Mouse (Mus musculus): Measurements from ENCODE around the gene Aak1.

Gene Aak1

DNA sequence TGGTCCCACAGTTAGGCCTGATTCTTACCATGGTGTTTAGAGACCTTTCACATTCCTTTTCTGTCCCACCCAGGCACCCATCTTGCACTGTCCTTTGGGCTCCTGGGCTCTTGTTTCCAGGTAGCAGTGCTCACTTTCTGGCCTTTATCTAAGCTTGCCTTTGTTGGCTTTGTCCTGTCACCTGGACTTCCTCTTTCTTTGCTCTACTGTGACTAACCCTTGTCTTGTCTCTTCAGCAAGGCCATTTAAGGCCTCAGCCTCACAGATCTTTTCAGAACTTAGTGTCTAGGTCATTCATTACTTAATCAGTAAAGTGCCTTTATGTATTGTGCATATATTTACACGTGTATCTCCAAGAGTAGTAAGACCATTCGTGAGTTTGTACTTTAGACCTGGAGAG lies 99.4 kb downstream of the Aak1 start:
- no peak for DNase-seq (ENCODE audit: extremely low read depth, insufficient read length, low spot score)

DNA sequence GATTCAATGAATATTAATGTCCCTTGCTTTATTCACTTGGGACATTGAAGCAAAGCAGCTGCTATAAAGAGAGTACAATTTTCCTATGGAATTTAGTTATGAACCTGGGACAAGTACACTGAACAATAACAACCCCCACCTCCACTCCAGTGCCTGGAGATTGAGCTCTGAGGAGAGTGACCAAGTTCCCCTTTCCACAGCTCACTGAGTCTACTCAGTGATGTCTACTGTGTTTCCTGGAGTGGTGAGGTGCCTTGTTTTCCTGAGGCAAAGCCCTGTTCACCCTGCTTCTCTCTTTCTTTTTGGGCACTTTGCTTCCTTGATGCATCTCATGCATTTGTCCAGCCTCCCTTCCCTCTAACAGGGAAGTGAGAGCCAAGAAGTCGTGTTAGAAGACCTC lies 100.8 kb downstream of the Aak1 start:
- DNase-seq (ENCODE audit: extremely low read depth, insufficient read length, low spot score) = no peak

DNA sequence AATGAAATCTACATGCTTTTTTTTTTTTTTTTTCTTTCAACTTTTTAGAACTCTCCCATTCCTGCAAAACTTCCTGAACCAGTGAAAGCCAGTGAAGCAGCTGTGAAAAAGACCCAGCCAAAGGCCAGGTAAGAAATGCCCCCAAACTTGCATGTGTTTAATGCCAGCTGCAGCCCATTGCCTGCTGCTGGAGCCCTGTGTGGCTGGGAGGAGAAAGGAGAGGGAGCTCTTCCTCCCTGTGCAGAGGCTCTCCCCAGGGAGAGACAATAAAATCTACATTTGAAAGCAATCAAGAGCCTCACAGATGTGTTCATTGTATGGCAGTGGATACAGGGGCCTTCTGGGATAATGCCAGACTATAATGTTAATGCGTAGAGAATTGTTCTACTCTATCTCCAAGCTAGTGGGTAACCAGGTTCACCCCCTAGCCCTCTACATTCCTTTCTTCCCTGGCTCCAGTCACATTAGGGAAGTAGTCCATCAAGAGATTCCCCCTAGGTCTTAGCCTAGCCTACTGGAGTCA lies 101.5 kb downstream of the Aak1 start:
- DNase-seq (ENCODE audit: extremely low read depth, insufficient read length, low spot score) = no peak

DNA sequence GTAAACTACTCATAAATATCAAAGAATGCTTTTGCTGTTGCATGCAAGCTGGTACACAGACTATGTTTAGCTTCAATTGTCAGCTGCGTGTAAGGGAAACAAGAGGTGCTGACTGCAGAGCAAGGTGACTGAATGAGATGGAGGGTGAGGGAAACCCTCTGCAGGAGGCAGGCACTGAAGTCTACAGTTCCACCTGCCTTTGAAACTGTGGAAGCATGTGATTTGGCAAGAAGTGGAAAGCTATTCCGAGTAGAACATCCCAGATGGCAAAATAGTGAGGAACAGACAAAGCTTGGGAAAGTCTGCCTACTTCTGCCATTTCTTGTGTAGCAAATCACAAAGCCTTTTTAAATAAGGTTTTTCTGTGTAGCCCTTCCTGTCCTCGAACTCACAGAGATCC lies 106.4 kb downstream of the Aak1 start:
- no peak for DNase-seq (ENCODE audit: extremely low read depth, insufficient read length, low spot score)

DNA sequence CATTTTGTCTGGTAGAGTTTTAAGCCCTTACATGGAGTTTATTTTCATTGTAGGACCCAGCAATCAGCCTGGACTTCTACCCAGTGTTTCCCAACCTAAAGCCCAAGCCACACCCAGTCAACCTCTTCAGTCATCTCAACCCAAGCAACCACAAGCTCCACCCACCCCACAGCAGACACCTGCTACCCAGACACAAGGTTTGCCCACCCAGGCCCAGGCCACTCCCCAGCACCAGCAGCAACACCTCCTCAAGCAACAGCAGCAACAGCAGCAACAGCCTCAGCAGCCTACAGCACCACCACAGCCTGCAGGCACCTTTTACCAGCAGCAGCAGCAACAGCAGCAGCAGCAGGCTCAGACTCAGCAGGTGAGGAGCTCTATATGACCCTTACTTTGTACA lies 106.9 kb downstream of the Aak1 start:
- no peak for DNase-seq (ENCODE audit: extremely low read depth, insufficient read length, low spot score)

DNA sequence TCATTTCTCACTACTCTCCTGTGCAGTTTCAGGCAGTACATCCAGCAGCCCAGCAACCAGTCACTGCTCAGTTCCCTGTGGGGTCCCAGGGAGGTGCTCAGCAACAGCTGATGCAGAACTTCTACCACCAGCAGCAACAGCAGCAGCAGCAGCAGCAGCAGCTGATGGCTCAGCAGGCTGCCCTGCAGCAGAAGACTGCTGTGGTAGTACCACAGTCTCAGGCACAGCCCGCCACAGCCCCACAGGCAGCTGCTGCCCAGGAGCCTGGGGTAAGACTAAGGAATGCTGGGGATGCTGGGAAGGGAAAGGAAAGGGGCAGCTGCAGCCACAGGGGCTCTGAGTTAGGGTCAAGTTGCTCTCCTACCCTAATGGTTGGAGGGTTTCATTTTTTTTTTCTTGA lies 109.7 kb downstream of the Aak1 start:
- DNase-seq (ENCODE audit: extremely low read depth, insufficient read length, low spot score) = no peak

DNA sequence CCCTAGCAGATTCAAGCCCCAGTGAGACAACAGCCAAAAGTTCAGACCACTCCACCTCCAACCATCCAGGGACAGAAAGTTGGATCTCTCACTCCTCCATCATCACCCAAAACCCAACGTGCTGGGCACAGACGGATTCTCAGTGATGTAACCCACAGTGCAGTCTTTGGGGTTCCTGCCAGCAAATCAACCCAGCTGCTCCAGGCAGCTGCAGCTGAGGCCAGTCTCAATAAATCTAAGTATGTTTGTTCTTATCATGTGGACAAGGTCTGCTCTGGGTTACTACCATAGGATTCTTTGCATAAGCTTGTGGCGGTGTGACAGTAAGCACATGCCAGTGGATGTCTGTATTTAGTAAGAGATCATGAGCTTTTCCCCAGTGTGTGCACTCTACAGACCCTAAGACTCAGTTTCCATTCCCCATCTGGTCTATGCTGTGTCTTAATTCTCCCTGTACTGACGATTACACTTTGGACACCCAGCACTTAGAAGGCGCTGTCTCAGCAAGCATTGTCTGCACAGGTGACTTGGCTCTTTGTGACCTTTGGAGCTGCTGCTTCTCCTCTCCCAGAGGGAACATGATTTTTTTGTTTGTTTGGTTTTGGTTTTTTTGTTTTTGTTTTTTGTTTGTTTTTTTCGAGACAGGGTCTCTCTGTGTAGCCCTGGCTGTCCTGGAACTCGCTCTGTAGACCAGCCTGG lies 114.8 kb downstream of the Aak1 start:
- DNase-seq (ENCODE audit: extremely low read depth, insufficient read length, low spot score) = no peak

DNA sequence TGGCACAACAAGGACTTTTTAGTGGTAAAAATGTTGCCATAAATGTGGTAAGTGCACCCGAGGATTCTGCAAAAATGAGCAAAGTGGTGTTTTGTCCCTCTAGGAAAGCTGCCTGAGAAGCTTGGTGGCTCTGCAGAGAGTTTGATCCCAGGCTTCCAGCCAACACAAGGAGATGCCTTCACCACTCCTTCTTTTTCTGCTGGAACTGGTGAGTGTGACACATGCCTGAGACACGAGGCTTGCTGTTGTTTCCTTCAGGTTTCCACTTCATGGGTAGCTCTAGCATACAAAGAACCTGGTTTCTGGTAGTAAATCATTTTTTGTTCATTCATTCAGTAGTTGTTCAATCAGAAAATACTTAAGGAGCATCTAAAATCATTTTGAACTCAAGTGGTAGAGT lies 117.8 kb downstream of the Aak1 start:
- no peak for DNase-seq (ENCODE audit: extremely low read depth, insufficient read length, low spot score)

DNA sequence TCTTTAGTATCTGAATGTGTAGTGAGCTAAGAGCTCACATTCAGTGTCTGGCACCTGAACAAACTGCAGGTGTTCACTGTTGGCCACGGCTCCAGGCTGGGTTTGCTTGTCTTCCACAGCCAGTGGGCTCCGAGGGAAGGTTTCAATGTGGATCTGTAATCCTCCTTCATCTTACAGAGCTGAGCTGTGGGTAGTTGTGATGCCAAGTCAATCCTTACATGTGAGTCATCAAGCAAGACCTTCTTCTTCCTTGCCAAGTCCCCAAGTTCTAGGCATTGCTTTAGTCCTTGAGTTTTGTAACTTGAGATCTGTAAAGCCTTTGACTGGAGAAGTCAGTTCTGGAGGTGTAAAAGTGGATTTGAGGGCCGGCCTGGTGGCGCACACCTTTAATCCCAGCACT lies 124.6 kb downstream of the Aak1 start:
- DNase-seq (ENCODE audit: extremely low read depth, insufficient read length, low spot score) = peak; percentile 76

DNA sequence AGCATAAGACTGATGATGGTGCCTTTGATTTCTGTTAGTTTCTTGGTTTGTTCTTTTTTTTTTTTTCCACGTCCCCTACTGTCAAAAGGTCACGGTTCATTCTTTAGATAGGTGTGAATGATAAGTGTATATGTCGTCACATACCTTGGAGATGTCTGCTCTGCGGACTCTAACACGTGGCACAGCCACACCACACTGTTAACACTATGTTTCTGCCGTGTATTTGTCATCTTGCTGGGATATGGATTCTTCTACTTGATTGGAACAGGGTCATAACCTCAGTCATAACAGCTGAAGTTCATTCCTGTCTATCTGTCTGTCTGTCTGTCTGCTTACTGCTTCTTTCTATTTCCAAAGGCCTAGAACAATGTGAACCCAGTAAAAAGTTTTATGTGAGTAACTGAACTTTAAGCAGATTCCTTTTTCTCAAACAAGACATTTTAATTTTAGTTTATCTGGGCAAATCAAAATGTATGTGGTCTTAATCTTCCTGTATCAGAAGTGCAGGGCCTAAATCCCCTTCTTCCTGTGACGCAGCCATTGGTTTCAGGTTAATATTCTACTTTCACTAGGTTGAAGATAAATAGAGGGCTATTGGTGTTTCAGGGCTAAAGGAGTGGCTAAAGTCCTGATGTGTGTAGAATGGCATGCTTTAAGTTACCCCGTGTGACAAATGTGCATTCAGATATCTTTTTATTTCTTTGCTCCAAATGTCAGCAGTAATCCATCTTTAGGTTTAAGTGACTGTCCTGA lies 129.0 kb downstream of the Aak1 start:
- DNase-seq (ENCODE audit: extremely low read depth, insufficient read length, low spot score) = no peak

DNA sequence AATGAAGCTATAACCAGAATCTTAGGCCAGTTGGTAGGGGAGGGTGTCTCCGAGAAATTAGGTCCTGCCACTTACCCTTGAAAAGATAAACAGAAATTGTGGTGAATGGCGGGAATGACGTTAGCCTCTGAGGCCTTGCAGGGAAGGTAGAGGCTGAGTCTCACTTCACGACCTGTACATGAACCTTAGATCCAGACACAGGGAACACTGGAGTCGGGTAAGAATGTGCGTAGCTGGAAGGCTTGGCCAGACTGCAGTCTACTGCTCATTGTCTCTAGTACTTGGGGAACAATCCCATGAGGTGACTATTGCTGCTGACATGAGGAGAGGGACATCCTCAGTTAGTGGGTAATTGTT lies 129.6 kb downstream of the Aak1 start:
- DNase-seq (ENCODE audit: extremely low read depth, insufficient read length, low spot score) = no peak

DNA sequence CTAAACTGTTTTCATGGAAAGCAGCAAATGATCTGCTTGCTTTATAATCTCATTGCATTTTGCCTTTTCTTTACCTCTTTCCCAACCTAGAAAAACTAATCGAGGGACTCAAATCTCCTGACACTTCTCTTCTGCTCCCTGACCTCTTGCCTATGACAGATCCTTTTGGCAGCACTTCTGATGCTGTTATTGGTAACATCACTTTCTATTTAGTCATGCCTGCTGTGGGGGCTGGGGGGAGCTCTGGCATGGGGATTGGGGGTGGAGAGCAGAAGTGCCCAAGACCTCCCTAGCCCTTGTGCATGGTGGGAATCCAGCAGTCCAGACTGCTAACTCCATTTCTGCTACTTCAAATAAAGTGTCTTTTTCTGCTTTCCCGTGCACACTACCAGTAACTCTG lies 131.9 kb downstream of the Aak1 start:
- no peak for DNase-seq (ENCODE audit: extremely low read depth, insufficient read length, low spot score)

DNA sequence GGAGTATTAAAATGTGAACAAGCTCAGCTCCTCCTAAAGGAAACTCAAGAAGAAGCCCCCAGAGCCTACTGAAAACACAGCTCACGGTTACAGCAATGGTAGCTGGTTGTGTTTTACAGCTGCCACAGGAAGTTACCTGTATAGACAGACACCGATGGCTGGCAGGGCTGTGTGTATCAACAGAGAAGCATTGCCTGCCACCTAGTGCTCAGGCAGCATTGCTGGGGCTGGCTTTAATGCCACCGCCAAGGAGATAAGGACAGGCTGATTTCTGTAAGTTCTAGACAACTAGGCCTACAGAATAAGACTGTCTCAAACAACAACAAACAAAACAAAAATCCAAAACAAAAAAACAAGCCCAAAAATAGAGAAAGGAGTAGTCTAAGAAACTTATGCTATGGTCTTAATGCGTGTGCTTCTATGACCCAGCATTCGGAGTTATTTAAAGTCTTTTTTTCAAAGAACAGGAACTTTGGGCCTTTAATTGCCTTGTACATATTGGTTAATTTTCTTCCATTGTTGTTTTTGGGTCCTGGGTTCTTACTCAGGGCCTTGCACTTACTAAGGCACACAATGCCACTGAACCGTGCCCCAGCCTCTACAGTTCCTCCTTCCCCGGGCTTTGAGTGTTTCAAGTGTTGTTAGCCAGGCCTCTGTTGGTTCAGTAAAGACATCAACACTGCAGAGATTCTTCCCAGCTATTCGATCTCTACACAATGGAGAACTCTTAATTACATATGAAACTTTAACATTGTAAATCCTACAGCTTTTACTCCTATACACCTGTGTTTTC lies 136.2 kb downstream of the Aak1 start:
- DNase-seq (ENCODE audit: extremely low read depth, insufficient read length, low spot score) = no peak

DNA sequence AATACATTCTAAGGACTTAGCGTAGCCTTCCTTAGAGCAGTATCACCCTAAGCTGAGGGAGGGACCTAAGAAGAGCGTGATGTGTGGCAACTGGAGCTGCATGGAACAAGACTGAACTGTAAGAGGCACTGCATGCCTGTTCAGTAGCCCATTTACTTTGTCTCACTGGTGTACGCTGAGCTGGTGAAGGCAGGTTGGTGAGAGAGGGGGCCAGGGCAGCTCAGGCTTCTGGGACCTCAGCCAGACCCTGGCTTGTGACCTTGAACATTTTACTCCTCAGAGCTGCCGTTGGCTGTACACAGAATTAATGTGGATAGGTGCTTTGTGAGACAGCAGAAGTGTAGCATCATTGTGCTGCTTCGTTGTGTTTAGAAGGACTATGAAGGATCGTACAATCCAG lies 140.3 kb downstream of the Aak1 start:
- no peak for DNase-seq (ENCODE audit: extremely low read depth, insufficient read length, low spot score)

DNA sequence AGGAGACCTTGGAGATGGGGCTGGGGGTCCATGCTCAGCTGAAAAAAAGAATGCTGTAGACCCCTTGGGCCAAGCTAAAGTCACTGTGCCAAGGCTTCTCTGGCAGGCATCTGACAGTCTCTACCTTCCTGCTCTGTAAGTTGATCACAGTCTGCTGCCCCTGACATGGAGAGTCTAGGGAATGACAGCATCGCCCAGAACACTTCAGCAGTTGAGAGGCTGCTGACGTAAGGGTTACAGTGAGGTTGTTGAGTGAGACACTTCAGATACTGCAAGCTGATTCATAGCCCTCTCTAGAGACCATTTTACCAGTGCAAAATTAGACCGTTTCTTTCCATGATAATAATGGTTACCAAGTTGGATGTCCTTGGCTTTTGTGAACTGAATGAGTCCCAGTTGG lies 141.7 kb downstream of the Aak1 start:
- DNase-seq (ENCODE audit: extremely low read depth, insufficient read length, low spot score) = no peak

DNA sequence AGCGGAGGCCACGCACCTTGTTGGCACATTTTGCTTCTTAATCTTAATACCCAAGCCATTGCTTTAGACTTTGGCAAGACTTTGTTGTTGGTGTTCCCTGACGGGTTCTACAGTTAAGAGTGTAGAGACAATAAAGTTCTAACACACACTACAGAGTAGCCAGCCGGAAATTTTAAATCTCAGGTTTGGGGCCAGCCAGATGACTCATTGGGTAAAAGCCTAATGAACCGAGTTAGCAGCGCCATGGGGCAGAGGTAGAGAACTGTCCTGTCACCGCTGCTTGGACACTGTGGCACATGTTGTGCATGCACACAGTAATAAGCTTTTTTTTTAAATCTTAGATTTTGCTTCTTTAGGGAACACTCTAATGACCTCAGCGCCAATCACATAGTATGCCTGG lies 143.0 kb downstream of the Aak1 start:
- no peak for DNase-seq (ENCODE audit: extremely low read depth, insufficient read length, low spot score)

DNA sequence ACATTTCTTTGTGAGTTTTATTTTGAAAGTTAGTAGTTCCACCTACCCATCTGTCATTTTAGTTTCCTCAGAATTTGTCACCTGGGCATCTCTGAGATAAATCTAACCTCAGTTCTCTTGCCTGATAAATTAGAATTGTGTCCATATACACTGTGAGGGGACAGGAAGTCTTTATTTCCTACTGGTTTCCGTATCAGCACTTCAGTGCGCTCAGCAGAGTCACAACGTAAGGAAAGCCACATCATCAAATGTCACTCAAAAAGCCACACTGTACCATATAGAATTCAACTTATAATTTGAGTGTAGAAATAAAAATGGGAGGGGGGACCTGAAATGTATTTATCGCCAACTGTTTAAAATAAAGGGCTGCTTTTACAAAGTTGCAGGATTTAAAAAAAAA lies 144.9 kb downstream of the Aak1 start:
- DNase-seq (ENCODE audit: extremely low read depth, insufficient read length, low spot score) = no peak

DNA sequence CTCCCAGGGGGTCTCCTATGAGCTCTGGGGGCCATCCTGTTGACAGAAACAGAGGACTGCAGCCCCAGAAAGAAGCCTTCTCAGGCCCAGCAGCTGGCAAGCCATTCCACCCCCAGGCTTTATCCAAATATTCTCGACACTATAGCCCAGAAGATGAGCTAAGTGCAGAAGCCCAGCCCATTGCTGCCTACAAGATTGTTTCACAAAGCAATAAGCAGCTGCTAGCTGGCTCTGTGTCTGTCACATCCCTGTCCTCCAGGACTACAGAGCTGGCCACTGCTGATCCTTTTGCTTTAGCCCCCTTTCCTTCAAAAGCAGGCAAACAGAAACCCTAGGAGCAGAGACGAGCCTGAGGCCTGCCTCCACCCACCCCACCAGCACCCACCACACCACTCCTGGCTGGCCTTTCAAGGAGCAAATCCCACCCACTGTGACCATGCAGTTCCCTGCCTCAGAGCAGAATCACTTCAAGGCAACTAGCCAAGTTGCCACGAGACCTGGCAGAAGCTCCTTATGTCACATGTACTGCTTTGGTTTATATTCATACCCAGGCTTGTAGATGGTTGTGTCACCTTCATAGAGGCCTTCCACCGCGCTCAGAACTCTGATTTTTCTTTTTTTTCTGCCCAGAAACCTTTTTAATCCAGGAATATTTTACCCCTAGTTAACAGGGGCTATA lies 147.5 kb downstream of the Aak1 start:
- no peak for DNase-seq (ENCODE audit: extremely low read depth, insufficient read length, low spot score)

DNA sequence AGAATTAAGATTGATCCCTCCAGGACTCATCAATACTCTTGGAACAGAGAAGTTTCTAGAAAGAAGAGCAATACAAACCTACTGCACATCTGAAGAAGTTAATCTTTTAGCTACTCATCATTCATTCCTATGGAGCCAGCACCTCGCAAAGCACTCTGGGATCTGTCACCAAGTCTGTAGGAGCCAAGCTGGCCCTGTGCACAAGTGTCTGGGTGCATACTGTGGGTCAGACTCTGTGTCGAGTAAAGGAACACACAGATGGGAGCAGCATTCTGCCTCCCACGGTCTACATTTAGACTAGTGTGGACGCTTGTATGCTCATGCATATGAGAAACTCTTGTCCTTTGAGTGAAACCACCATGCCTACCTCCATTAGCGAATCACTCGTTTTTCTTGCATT lies 148.0 kb downstream of the Aak1 start:
- no peak for DNase-seq (ENCODE audit: extremely low read depth, insufficient read length, low spot score)

DNA sequence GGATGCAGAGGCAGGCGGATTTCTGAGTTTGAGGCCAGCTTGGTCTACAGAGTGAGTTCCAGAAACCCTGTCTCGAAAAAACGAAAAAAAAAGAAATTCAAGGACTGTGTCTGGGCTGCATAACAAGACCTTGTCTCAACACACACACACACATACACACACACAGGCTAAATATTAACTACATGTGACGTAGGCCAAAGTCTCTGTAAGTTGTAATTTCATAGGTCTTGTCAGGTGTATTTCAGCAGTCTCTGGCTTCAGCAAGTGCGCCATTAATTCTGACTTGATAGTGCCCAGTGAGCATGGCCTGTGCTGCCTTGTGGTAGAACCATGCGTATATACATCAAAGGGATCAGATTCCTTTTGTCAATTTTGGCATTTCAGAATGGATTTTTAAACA lies 152.7 kb downstream of the Aak1 start:
- no peak for DNase-seq (ENCODE audit: extremely low read depth, insufficient read length, low spot score)

DNA sequence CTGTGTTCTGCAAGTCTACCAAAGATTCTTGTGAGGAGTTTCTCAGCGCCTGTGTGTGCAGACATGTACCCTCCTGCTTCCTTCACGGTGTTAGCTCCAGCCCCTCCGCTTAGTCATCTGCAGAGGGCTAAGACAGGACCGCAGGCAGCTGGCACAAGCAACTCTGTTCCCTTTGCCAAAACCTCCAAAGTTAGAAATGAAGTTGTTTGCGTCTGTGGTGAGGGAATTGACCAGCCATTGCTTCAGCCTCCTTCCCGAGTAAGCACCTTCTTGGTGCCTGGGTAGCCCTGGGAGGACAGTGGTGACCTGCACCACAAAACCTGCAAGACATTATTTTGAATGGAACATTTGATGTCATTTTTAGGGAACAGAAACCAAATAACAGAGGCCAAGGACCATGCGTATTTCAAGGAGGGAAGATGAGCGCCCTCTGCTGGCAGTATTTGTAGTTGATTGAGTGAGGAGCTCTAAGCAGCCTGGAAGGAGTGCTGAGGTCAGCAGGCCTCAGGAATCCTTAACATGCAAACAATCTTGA lies 153.3 kb downstream of the Aak1 start:
- peak; percentile 83 for DNase-seq (ENCODE audit: extremely low read depth, insufficient read length, low spot score)

Measured in 3134 (cell line).